Mouse (Mus musculus): ENCODE results near the gene Gm6880.
"Not testable (repeated sequence)": the region's sequence is repeated elsewhere in the genome, so short reads cannot be mapped to it uniquely, and the experiment has no call there.

Gene Gm6880

GRCm38 (mm10) chrX:74481349-74481885 lies at the start of gene Gm6880:
Gene Gm6880 (minus strand): TSS chrX:74481399.
- not testable (repeated sequence) for DNase-seq (ENCODE audit: low read depth, low spot score)

GRCm38 (mm10) chrX:74517461-74517860 lies 36.3 kb upstream of the Gm6880 start:
- not testable (repeated sequence) for DNase-seq (ENCODE audit: low read depth, low spot score)

DNA sequence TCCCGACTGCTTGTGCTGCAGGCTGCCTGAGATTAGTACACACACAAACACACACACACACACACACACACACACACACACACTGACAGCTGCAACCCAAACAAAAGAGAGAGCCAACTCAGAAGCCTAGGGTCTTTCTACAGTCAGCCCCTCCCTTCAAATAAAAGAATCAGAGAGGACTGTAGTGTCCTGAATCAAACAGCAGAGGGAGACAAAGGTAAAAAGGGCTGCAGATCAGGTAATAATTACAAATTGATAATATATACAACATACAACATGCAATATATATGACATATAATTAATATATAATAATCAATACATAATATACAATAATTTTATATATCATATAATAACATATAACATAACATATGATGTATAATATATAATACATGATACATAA lies 15.9 kb upstream of the Gm6880 start:
- no peak for DNase-seq (ENCODE audit: low read depth, low spot score)

DNA sequence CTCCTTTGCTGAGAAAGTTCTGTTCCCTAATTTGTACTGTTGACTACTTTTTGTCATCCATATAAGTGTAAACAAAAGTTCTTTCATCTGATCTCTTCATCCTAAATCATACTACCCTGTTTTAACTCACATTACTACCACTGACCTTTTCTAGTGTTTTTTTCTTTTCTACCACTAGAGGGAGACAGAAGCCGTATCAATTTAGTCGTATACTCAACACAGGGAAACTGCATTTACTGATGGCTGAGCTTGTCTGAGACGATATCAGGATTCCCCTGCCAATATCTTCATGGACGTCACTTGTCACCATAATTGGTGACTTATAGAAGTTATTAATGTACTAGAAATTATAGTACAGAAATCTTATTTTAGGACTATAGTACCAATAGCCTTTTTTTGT lies 28.4 kb downstream of the Gm6880 start:
- DNase-seq (ENCODE audit: low read depth, low spot score): peak; percentile 17

DNA sequence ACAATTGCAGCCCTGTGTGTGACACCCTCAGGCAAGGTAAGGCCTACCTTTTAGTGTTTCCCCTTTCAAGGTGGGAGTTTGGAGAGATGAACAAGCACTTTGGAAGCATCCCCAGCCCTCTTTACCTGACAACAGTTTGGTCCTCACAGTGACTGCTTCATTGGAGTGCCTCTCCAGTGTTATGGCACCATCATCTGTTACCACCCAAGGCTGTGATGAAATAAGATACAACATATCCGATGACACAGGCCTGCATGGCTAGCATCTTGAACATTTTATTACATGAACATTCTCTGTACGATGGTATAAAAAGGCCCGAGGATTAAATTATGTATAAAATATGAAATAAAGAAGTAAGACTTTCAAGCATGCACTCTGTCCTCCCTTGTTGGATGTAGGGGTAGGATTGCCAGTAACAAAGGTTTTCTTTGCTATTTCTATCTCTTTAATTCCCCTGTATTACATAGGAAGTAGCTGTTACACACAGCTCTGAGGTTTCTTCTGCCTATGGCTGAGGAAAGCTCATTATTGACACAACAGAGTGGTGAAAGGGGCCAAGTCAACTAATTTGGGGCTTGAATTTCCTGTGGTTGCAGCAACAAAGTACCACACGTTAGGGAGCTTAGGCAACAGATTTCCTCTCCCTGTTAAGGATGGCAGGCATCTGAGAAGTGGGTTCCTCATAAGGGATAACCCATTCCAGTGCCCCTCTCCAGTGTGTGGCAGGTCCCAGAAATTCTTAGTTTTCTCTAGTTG lies 29.9 kb downstream of the Gm6880 start:
- no peak for DNase-seq (ENCODE audit: low read depth, low spot score)
